Mouse (Mus musculus) forebrain, embryonic 14.5 days (tissue): ENCODE data around the gene Hip1r. TPM values are rescaled to one million over a fixed set of nuclear protein-coding genes. Genes with fewer than 3 reads are reported as not detected.

ENCODE experiments used
- ATAC-seq: fragments of 200-750 bp; cut with Nextera tagmentation; 2 replicates; pipeline ENCODE4 v1.8.0; 2017; ENCODE audit warnings: mild to moderate bottlenecking, moderate library complexity
- DNase-seq: peaks from one replicate; pipeline ENCODE4 v3.0.0-alpha.2; 2015; ENCODE audit warnings: low spot score
- H3K27ac ChIP-seq: fragments of 300-500 bp; sonication (generic); 2 replicates; pipeline ENCODE4 v1.5.1; 2014; ENCODE audit warnings: low read depth, mild to moderate bottlenecking, control low read depth, low read length, moderate library complexity
- H3K27me3 ChIP-seq: fragments of 300-500 bp; sonication (generic); replicated peaks from 2 replicates; pipeline ENCODE4 v1.6.1; 2014; ENCODE audit warnings: low read length, control low read depth, mixed read lengths; ENCODE audit not compliant: control insufficient read depth, insufficient read depth
- H3K36me3 ChIP-seq: fragments of 300-500 bp; sonication (generic); 2 replicates; pipeline ENCODE4 v1.6.1; 2014; ENCODE audit warnings: low read length, control low read depth; ENCODE audit not compliant: control insufficient read depth, insufficient read depth
- H3K4me1 ChIP-seq: fragments of 300-500 bp; sonication (generic); 2 replicates; pipeline ENCODE4 v1.6.1; 2014; ENCODE audit warnings: antibody characterized with exemption, low read length, control low read depth; ENCODE audit not compliant: control insufficient read depth, insufficient read depth
- H3K4me2 ChIP-seq: fragments of 300-500 bp; sonication (generic); 2 replicates; pipeline ENCODE4 v1.6.1; 2014; ENCODE audit warnings: mild to moderate bottlenecking, control low read depth, low read length
- H3K4me3 ChIP-seq: fragments of 300-500 bp; sonication (generic); 2 replicates; pipeline ENCODE4 v1.5.1; 2014; ENCODE audit warnings: low read depth, low read length, control low read depth
- H3K9ac ChIP-seq: fragments of 300-500 bp; sonication (generic); 2 replicates; pipeline ENCODE4 v1.6.1; 2014; ENCODE audit warnings: mild to moderate bottlenecking, low read length, control low read depth, moderate library complexity
- H3K9me3 ChIP-seq: fragments of 300-500 bp; sonication (generic); replicated peaks from 2 replicates; pipeline ENCODE4 v1.6.1; 2016; ENCODE audit warnings: low read length, control low read depth, mixed read lengths; ENCODE audit not compliant: control insufficient read depth
- WGBS: fragments of 180-500 bp; shearing (Covaris S2); extraction: QIAGEN DNeasy Blood & Tissue Kit; methylation state at CpG from one replicate; pipeline ENCODE4 v1.1.7; 2014; 5-methylcytosine and 5-hydroxymethylcytosine counted together
- polyA plus RNA-seq: library from polyadenylated mRNA; unstranded; fragments of >200 nt; fragmentation: Nextera tagmentation; extraction: Ambion mirVana; gene quantifications from 2 replicates; pipeline ENCODE4 v1.2.1, GENCODE M21; 2014

The Hip1r gene
- polyA plus RNA-seq, 1 experiment from 2014 or later = 12.4 TPM

DNA sequence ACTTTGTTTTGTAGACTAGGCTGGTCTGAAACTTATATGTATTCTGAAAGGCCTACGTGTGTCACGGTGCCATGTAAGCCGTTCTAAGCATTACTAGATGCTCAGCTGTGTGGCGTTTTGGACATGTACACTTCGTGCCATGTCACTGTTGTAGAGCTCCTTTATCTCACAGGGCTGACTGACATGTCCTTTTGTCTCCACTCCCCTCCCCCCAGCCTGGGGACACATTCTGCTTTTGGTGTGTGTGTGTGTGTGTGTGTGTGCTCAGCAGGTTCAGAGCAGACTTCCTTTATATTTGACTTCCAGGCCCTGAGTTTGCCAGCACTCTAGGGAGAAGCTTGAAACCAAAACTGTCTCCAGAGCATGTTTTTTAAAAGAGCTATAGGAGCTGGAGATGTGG is 63.4 kb downstream of the Hip1r start:
- WGBS = 7% methylated on average over 5 of the region's 5 CpGs
- Histone ChIP-seq H3K27ac (peak overlapping the region; percentile 52; the same call in 1 of the 2 replicates), H3K4me3 (no peak overlapping the region), H3K9me3 (no peaks in the 10 kb centered on the region), H3K36me3 (no peaks in the 10 kb centered on the region), H3K4me1 (peaks cover 2% of the 10 kb centered on the region; the same call in 1 of the 2 replicates), H3K4me2 (no peak overlapping the region), H3K9ac (no peak overlapping the region), H3K27me3 (no peaks in the 10 kb centered on the region)
- peak; percentile 65 for DNase-seq
- 0 out of 2 replicates have a peak, but pooled peaks have one; percentile 21 for ATAC-seq

DNA sequence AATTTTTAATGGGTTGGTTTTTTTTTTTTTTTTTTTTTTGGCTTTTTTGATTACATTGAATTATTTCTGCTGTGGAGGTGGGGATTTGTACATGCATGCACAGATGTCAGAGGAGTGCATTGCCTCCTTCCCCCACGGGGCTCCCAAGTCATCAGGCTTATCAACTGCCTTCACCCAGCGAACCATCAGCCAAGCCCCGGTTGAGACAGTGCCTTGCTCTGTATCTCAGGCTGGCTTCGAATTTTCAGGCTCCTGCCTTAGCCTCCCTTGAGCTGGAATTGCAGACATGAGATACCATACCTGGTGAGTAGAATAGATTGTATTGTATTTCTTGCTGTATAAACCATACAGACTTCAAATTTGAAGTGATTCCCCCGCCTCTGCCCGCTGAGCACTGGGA is 66.2 kb downstream of the Hip1r start:
- Histone ChIP-seq H3K27me3 (no peaks in the 10 kb centered on the region), H3K9ac (no peak overlapping the region), H3K27ac (no peak overlapping the region), H3K9me3 (no peaks in the 10 kb centered on the region), H3K36me3 (no peaks in the 10 kb centered on the region), H3K4me1 (peaks cover 15% of the 10 kb centered on the region), H3K4me3 (no peak overlapping the region), H3K4me2 (no peak overlapping the region)
- 93% methylated on average over 6 of the region's 6 CpGs for WGBS
- DNase-seq (no peak), ATAC-seq (no peak)

DNA sequence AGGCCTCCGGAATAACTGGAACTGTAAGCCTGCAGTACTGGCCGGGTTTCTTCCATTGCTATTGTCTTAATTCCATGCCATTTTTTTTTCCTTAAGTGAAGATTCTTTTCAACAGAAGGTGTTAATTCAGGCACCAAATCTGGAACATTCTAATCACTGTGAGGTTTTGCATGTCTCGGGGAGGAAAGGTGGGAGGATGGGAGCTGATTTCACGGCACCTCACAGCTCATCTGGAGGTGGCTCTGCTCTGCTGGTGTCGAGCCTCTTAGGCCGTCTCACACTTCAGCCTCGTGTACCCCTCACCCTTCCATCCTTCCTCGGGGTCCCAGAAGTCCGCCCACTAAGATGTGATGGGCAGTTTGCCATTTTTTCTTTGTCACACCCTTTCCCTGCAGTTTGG is 67.7 kb downstream of the Hip1r start:
- no peak overlapping the region for H3K4me3 ChIP-seq
- H3K4me2 ChIP-seq = no peak overlapping the region
- ATAC-seq (no peak), DNase-seq (no peak)
- no peak overlapping the region for H3K27ac ChIP-seq
- H3K9me3 ChIP-seq = no peaks in the 10 kb centered on the region
- 65% methylated on average over 9 of the region's 9 CpGs for WGBS
- no peaks in the 10 kb centered on the region for H3K27me3 ChIP-seq
- H3K9ac ChIP-seq = no peak overlapping the region
- no peaks in the 10 kb centered on the region for H3K36me3 ChIP-seq
- H3K4me1 ChIP-seq = peaks cover 22% of the 10 kb centered on the region

DNA sequence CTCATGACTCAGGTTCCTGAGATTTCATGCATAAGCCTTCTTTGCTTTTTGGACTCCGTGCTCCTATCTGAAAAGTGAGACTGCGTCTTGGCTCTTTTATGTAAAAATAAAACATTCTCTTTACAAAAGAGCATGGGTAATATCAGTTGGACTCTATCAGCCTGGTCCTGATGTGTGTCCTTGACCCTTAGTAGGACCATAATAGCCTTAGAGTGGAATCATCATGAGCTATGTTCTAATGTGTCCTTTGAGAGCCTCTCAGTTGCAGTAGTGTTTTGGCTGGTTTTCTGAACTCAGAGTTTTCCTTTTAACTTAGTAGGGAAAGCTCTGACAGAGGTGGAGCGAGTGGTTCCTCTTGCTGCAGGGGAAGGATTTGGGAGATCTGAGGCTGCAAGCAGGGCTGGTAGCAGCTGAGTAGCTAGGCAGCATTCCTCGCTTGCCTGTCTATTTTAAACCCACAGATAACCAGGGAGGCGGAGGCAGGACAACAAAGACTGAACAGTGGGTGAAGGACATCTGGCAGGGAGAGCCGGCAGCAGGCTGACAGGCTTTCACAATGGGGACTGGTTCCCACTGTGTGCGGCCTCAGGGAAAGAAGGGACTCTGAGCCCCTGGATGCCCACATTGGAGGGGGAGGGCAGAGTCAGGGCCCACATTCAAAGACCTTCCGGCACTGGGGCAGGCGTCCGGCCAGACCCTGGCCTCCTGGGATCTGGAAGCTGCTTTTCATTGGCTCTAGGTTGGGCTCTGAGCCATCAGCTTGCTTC is 70.0 kb downstream of the Hip1r start:
- Histone ChIP-seq H3K4me1 (peaks cover 20% of the 10 kb centered on the region), H3K4me3 (no peak overlapping the region), H3K9ac (peak overlapping the region; percentile 17; the same call in 1 of the 2 replicates), H3K4me2 (peak overlapping the region; percentile 2; the same call in 1 of the 2 replicates), H3K9me3 (no peaks in the 10 kb centered on the region), H3K36me3 (no peaks in the 10 kb centered on the region), H3K27me3 (no peaks in the 10 kb centered on the region), H3K27ac (peak overlapping the region; percentile 94)
- DNase-seq (peak; percentile 91), ATAC-seq (peak; percentile 93)
- WGBS = 16% methylated on average over 10 of the region's 10 CpGs

DNA sequence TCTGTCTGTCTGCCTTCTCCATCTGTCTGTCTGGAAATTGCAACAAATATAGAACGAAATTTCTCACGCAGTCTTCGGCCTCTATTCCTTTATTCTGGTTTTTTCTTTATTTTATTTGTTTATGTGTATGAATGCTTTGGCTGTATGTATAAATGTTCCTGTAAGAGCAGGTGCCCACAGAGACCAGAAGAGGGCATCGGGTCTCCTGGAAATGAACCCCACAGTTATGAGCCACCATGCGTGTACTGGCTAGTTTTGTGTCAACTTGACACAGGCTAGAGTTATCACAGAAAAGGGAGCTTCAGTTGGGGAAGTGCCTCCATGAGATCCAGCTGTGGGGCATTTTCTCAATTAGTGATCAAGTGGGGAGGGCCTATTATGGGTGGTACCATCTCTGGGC is 70.6 kb downstream of the Hip1r start:
- WGBS = 59% methylated on average over 5 of the region's 5 CpGs
- no peak overlapping the region for H3K4me2 ChIP-seq
- peak; percentile 38; the same call in 1 of the 2 replicates for ATAC-seq

DNA sequence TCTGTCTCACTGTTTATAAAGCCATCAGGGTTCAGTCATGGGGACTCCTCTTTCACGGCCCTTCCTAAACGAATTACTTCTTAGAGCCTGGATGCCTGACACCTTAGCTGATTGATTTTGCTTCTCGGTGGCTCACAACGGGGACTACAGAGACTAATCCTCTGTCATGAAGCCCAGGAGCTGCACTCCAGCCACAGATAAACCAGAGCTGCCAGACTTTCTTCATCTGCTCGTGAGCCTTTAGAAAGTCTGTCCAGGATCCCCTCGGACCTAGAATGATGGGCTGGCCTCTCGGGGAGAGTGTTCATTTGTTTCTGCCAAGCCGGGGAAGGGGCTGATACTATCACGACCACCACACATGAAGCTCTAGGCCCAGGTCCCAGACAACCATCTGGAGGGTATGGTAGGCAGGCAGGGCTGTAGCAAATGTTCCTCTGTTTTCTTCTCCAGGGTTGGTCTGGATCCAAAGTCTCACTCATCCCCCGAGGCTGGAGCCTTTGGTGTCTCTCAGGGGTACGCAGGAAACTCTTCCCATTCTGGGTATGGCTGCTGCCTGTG is 72.1 kb downstream of the Hip1r start:
- DNase-seq = peak; percentile 71
- WGBS = 32% methylated on average over 11 of the region's 11 CpGs

More for the DNA sequence above, 70.6 kb downstream of the Hip1r start:
- Histone ChIP-seq H3K9me3 (no peaks in the 10 kb centered on the region), H3K4me1 (peaks cover 20% of the 10 kb centered on the region), H3K27ac (peak overlapping the region; percentile 94), H3K27me3 (no peaks in the 10 kb centered on the region), H3K9ac (no peak overlapping the region), H3K36me3 (no peaks in the 10 kb centered on the region), H3K4me3 (no peak overlapping the region)
- DNase-seq = no peak

DNA sequence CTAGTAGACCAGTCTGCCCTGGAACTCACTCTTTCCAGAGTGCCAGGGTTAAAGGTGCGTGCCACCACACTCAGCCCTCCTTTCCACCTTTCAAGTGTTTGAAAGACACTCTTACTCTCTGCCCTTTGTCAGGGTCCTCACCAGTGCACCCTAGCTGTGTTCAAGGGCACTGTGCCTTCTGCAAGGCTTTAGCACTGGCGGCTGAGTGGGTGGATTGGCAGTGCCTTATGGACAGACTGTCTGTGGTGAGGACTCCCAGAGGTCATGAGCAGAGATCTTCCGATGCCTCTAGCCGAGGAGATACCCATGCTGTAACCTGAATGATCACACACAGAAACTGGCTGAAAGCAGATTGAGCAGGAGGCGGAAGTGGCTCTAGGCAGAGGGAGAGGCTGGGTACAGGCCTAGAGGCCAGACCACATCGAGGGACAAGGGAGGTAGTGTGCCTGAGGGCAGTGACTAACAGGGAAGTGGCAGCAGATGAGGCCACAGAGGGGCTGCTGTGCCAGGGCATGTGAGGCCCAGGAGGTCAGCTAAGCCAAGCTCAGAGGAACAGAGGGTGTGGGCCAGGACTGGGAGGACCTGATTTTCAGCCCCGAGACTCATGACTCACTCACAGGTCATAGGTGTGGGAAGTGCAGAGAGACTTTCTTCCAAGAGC is 73.4 kb downstream of the Hip1r start:
- Histone ChIP-seq H3K9ac (no peak overlapping the region), H3K27me3 (no peaks in the 10 kb centered on the region), H3K4me1 (peaks cover 20% of the 10 kb centered on the region), H3K4me3 (no peak overlapping the region), H3K4me2 (no peak overlapping the region), H3K36me3 (no peaks in the 10 kb centered on the region), H3K27ac (no peak overlapping the region), H3K9me3 (no peaks in the 10 kb centered on the region)
- ATAC-seq = no peak
- DNase-seq = no peak
- WGBS = 85% methylated on average over 7 of the region's 7 CpGs

More for the DNA sequence above, 72.1 kb downstream of the Hip1r start:
- H3K27me3 ChIP-seq = no peaks in the 10 kb centered on the region
- H3K27ac ChIP-seq = peak overlapping the region; percentile 94
- no peak overlapping the region for H3K4me2 ChIP-seq
- H3K4me1 ChIP-seq = peaks cover 20% of the 10 kb centered on the region
- H3K36me3 ChIP-seq = no peaks in the 10 kb centered on the region
- no peaks in the 10 kb centered on the region for H3K9me3 ChIP-seq
- peak overlapping the region; percentile 17; the same call in 1 of the 2 replicates for H3K9ac ChIP-seq
- 0 out of 2 replicates have a peak, but pooled peaks have one; percentile 16 for ATAC-seq
- no peak overlapping the region for H3K4me3 ChIP-seq

DNA sequence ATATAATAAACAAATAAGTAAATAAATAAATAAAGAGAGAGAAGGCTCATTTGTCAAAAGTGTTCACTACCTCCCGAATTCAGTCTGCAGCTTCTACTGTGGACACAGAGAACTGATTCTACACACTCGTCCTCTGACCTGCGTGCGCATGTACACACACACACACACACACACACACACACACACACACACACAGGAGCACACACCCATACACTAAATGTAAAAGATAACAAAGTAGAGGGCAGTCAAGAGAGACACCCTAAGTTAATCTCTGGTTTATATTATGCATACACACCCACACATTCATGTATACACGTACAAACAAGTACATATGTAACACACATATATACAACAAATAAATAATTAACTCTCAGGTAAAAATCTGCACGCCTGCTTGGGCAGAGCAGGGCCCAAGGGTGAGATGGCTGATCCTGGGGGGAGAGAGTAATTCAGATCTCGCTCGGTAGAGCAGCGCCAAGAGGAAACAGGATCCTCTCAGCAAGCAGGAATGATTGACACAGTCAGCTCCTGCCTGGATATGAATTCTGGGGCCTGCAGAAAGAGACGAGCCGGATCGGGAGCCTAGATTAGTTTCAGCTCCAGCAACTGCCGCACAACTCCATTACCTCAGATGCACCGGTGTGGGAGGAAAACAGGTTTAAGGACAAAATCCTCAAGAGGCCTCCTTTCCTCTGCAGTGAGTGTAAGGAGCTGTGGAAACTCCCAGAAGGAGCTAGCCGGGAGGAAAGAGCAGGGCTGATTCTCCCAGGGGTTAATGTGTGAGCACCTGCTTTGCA is 76.0 kb downstream of the Hip1r start:
- no peak overlapping the region for H3K4me2 ChIP-seq
- 79% methylated on average over 15 of the region's 15 CpGs for WGBS
- H3K4me1 ChIP-seq = peaks cover 7% of the 10 kb centered on the region; the same call in 1 of the 2 replicates
- no peak overlapping the region for H3K9ac ChIP-seq
- H3K9me3 ChIP-seq = no peaks in the 10 kb centered on the region
- no peak for DNase-seq
- H3K4me3 ChIP-seq = no peak overlapping the region
- H3K36me3 ChIP-seq = no peaks in the 10 kb centered on the region
- no peaks in the 10 kb centered on the region for H3K27me3 ChIP-seq
- no peak for ATAC-seq
- H3K27ac ChIP-seq = 0 out of 2 replicates have a peak overlapping the region, but pooled peaks have one; percentile 41
